Mouse (Mus musculus) stomach, postnatal 0 days (tissue): ENCODE results near the gene Zfp553.

Source experiments
- CTCF ChIP-seq: IDR thresholded peaks from 2 replicates; pipeline ENCODE4 v1.5.1; 2016; ENCODE audit warnings: antibody characterized with exemption, low read depth, mild to moderate bottlenecking, moderate library complexity
- EP300 ChIP-seq: optimal IDR thresholded peaks from 2 replicates; pipeline ENCODE3; 2016; ENCODE audit warnings: antibody characterized with exemption

GRCm38 (mm10) chr7:127218670-127219069, 14.2 kb upstream of the Zfp553 start:
- TF ChIP-seq CTCF (no peak), EP300 (no peak)
